Mouse (Mus musculus) midbrain, embryonic 14.5 days (tissue): ENCODE results near the gene Cldn17. TPM values are rescaled to one million over a fixed set of nuclear protein-coding genes. Genes with fewer than 3 reads are reported as not detected.

Source experiments
- polyA plus RNA-seq: library from polyadenylated mRNA; unstranded; fragments of >200 nt; fragmentation: Nextera tagmentation; extraction: Ambion mirVana; gene quantifications from 2 replicates; pipeline ENCODE4 v1.2.1, GENCODE M21; 2014

Gene Cldn17
- polyA plus RNA-seq, 1 experiment from 2014 or later: not detected

Other genes starting within 250 kb of the Cldn17 start
- gene Grik1, start 216.7 kb downstream of the Cldn17 start, polyA plus RNA-seq: 26.1 and 26.7 TPM in 2 replicates
- gene Cldn8, start 56.2 kb upstream of the Cldn17 start, polyA plus RNA-seq: not detected in 2 replicates
- not detected in 2 replicates for gene Krtap24-1, start 105.3 kb upstream of the Cldn17 start, polyA plus RNA-seq
- not detected in 2 replicates for gene 2310079G19Rik, start 120.7 kb upstream of the Cldn17 start, polyA plus RNA-seq
- not detected in 2 replicates for gene Krtap26-1, start 140.8 kb upstream of the Cldn17 start, polyA plus RNA-seq
- gene Krtap27-1, start 164.7 kb upstream of the Cldn17 start, polyA plus RNA-seq: not detected in 2 replicates
- gene 2310061N02Rik, start 201.0 kb upstream of the Cldn17 start, polyA plus RNA-seq: not detected in 2 replicates
- gene Krtap13-1, start 221.9 kb upstream of the Cldn17 start, polyA plus RNA-seq: not detected in 2 replicates
- gene Krtap13, start 244.7 kb upstream of the Cldn17 start, polyA plus RNA-seq: not detected in 2 replicates